Mouse (Mus musculus) C2C12 (cell line): Measurements from ENCODE around the gene Pole4. TPM values are rescaled to one million over a fixed set of nuclear protein-coding genes. Genes with fewer than 3 reads are reported as not detected.
A peak's percentile ranks its signal among the peaks of the same experiment; 100 is the strongest.

Source experiments
- H3K27me3 ChIP-seq: one replicate; pipeline ENCODE4 v1.6.1; 2011; ENCODE audit not compliant: control insufficient read depth, insufficient read depth, insufficient read length
- H3K36me3 ChIP-seq: one replicate; pipeline ENCODE4 v1.6.1; 2011; ENCODE audit not compliant: control insufficient read depth, insufficient read depth
- H3K4me3 ChIP-seq: one replicate; pipeline ENCODE4 v1.5.1; 2011; ENCODE audit warnings: mild to moderate bottlenecking, control low read depth; ENCODE audit not compliant: poor library complexity, insufficient read depth, severe bottlenecking
- H3K79me2 ChIP-seq: one replicate; pipeline ENCODE4 v1.6.1; 2011; ENCODE audit not compliant: control insufficient read depth, insufficient read depth
- H3K79me3 ChIP-seq: one replicate; pipeline ENCODE4 v1.6.1; 2011; ENCODE audit warnings: low read depth, control low read depth
- H3ac ChIP-seq: one replicate; pipeline ENCODE3; 2011; ENCODE audit warnings: low read depth; ENCODE audit not compliant: control insufficient read depth, insufficient read length
- CEBPB ChIP-seq: IDR thresholded peaks from one replicate; pipeline ENCODE4 v1.6.1; 2011; ENCODE audit warnings: low read depth, mild to moderate bottlenecking, control low read depth, moderate library complexity
- CTCF ChIP-seq: IDR thresholded peaks from one replicate; pipeline ENCODE4 v1.5.1; 2011; ENCODE audit not compliant: control insufficient read depth, insufficient read depth, insufficient read length
- FOSL1 ChIP-seq: IDR thresholded peaks from one replicate; pipeline ENCODE4 v1.8.0; 2011; ENCODE audit warnings: mild to moderate bottlenecking, low read length; ENCODE audit not compliant: poor library complexity, insufficient read depth, severe bottlenecking
- MAX ChIP-seq: IDR thresholded peaks from one replicate; pipeline ENCODE4 v1.6.1; 2011; ENCODE audit warnings: mild to moderate bottlenecking, control low read depth
- MYOD1 ChIP-seq: IDR thresholded peaks from one replicate; pipeline ENCODE4 v1.6.1; 2011; ENCODE audit warnings: low read depth; ENCODE audit not compliant: control insufficient read depth, insufficient read length
- MYOG ChIP-seq: IDR thresholded peaks from one replicate; pipeline ENCODE4 v1.6.1; 2011; ENCODE audit not compliant: control insufficient read depth, insufficient read length; ENCODE audit errors: extremely low read depth
- USF1 ChIP-seq: IDR thresholded peaks from one replicate; pipeline ENCODE4 v1.6.1; 2011; ENCODE audit warnings: low read depth, mild to moderate bottlenecking, control low read depth, moderate library complexity
- polyA plus RNA-seq: library from polyadenylated mRNA; unstranded; fragments of >200 nt; fragmentation: generic; extraction: Trizol; gene quantifications from one replicate; pipeline ENCODE4 v1.2.1, GENCODE M21; 2012; ENCODE audit warnings: missing spikeins

Pole4 gene
- polyA plus RNA-seq, 1 experiment = 59.1 TPM

DNA sequence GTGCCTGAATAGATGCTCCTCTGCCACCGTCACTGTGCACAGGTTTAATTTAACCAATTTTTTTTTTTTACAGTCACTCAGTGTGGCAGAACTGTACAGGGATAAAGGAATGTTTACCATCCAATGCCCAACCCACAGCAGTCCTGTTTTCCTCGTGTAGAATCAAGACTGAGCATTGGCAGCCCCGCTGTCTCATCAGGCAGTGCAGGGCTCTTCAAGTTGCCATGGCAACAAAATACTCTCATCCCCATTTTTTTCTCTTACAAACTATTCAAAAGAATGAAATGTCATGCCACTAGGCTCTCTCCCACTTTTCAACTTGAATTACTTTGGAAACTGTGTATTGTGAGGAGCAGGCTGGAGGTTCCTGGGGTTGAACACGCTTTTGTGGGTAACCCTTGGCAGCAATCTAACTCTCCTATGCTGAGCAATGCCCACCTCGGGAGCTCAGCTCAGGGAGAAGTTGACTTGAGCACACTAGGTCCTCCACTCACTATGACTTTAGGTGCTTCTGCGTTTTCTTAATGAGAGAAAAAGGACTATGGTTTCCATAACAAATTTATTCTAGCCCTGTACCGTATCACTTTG, 95.7 kb downstream of the Pole4 start:
- TF ChIP-seq CTCF = no peak
- TF ChIP-seq FOSL1 = no peak
- no peak for TF ChIP-seq MAX

DNA sequence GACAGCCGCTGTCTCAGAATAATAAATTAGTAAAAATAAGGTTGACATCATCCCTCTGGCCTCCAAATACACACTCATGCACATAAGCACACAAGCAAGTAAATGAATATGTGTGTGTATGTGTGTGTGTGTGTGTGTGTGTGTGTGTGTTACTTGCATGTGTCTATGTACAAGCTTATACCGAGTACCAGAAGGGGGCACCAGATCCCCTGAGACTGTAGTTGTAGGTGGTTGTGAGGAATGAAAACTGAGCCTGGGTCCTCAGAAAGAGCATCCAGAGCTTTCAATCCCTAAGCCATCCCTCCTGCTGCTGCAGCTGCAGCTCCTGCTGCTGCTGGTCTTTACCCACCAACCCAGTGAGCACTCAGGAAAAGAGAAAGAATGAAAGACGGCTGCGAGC, 96.4 kb downstream of the Pole4 start:
- no peak overlapping the region for H3ac ChIP-seq
- no peak for TF ChIP-seq MYOG
- TF ChIP-seq CTCF = no peak
- TF ChIP-seq CEBPB = no peak
- H3K27me3 ChIP-seq = peaks cover 7% of the 10 kb centered on the region
- no peaks in the 10 kb centered on the region for H3K79me3 ChIP-seq
- H3K79me2 ChIP-seq = no peaks in the 10 kb centered on the region
- H3K4me3 ChIP-seq = no peak overlapping the region
- H3K36me3 ChIP-seq = no peaks in the 10 kb centered on the region

More for the DNA sequence above, 95.7 kb downstream of the Pole4 start:
- no peaks in the 10 kb centered on the region for H3K79me3 ChIP-seq
- no peaks in the 10 kb centered on the region for H3K79me2 ChIP-seq
- H3ac ChIP-seq = no peak overlapping the region
- H3K4me3 ChIP-seq = no peak overlapping the region
- no peaks in the 10 kb centered on the region for H3K36me3 ChIP-seq
- peaks cover 7% of the 10 kb centered on the region for H3K27me3 ChIP-seq

DNA sequence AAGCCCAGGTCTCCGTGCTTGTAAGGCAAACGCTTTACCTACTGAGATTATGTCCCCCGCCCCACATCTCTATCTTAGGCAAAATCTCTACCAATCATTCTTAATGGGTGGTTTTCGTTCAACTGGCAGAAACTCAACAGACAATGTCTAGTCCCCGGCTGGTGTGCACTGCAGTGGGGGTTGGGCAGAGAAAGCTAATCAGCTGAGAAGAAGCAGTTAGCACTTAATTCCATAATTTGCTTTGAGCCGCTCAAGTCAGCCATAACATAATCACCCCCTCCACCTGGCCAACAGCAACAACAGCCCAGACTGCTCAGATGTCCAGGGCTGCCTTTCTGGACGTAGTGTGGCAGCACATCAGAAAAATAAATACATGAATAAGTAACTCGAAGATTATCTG, 100.4 kb downstream of the Pole4 start:
- no peak for TF ChIP-seq USF1
- no peak for TF ChIP-seq MYOD1
- no peak for TF ChIP-seq FOSL1
- TF ChIP-seq CEBPB = no peak
- no peak for TF ChIP-seq MAX
- no peak for TF ChIP-seq MYOG
- TF ChIP-seq CTCF = no peak
- no peaks in the 10 kb centered on the region for H3K79me3 ChIP-seq
- H3K27me3 ChIP-seq = peaks cover 7% of the 10 kb centered on the region
- no peak overlapping the region for H3ac ChIP-seq
- H3K4me3 ChIP-seq = no peak overlapping the region
- H3K36me3 ChIP-seq = no peaks in the 10 kb centered on the region
- H3K79me2 ChIP-seq = no peaks in the 10 kb centered on the region

DNA sequence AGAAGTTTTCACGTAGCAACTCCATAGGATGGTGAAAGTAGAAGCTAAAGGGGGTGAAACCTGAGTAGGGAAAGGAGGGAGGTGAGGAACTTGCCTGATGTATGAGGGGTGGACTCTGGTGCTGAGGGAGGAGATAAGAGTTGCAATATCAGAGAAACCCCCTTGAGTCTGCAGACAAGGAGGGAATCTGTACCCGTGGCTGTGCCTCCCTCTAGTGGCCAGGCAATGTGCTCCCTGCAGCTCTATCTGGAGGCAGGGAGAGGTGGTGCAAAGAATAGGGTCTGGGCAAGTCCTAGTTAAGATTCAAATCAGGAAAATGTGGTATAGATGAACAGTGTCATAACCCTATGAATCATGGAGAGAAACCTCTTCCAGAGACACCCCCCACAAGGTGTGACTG, 101.5 kb downstream of the Pole4 start:
- Histone ChIP-seq H3K79me2 (no peaks in the 10 kb centered on the region), H3ac (no peak overlapping the region), H3K4me3 (no peak overlapping the region), H3K27me3 (peaks cover 9% of the 10 kb centered on the region), H3K79me3 (no peaks in the 10 kb centered on the region), H3K36me3 (no peaks in the 10 kb centered on the region)
- TF ChIP-seq FOSL1 = no peak
- no peak for TF ChIP-seq MYOG
- TF ChIP-seq USF1 = no peak
- peak; percentile 63 for TF ChIP-seq CTCF
- no peak for TF ChIP-seq MAX

DNA sequence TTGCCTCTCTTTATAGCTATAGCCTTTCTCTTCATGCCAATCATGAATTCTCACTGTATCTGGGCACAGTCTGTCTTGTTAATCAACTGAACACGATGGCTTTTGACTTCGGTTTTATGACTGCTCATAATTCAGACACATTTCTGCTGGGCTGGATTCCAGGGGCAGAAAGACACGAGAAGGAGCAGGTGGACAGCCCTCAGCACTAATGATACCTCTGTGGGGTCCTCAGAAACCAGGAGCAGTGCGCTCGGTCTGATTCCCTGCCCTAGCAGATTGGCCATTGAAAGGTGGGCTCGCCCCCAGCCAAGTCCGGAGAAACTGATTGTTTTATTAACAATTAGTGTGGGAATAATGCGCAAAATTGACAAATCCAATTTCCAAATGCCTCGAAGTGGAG, 101.9 kb downstream of the Pole4 start:
- H3K36me3 ChIP-seq = no peaks in the 10 kb centered on the region
- no peaks in the 10 kb centered on the region for H3K79me3 ChIP-seq
- no peaks in the 10 kb centered on the region for H3K79me2 ChIP-seq
- no peak overlapping the region for H3K4me3 ChIP-seq
- peaks cover 10% of the 10 kb centered on the region for H3K27me3 ChIP-seq
- no peak overlapping the region for H3ac ChIP-seq
- no peak for TF ChIP-seq CEBPB
- TF ChIP-seq CTCF = no peak
- no peak for TF ChIP-seq MYOG
- no peak for TF ChIP-seq FOSL1
- no peak for TF ChIP-seq USF1
- TF ChIP-seq MYOD1 = no peak

DNA sequence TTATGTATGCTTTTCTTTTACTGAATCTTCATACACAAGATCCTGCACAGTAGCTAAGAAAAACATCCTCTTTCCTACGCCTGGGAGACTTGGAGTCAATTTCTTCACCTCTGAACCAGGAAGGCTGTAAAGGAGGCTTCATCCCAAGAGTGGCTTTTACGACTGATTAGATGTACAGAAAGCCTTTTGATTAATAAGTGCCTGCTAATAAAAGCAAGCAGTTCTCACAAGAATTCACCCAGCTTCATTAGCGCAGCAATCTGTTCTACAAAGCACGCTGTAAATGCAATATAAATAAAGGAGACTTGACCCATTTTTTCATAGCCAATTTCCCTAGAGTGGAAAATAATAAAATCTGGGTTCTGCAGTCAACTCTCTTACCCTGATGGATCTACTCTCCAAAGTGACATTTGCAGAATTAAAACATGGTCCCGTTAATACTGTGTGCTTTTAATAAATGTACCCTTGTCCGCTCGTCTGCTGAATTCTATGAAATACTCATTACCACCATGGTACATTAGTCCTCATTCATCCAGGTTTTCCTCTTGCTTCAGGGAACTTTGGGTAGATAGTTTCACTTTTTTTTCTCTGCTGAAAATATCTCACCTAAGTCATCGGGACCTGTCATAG, 109.6 kb downstream of the Pole4 start:
- peaks cover 7% of the 10 kb centered on the region for H3K27me3 ChIP-seq
- no peaks in the 10 kb centered on the region for H3K79me3 ChIP-seq
- no peaks in the 10 kb centered on the region for H3K79me2 ChIP-seq
- no peaks in the 10 kb centered on the region for H3K36me3 ChIP-seq
- TF ChIP-seq MAX (no peak), CEBPB (no peak), MYOG (no peak), FOSL1 (no peak), CTCF (no peak), USF1 (no peak), MYOD1 (no peak)
- no peak overlapping the region for H3K4me3 ChIP-seq
- no peak overlapping the region for H3ac ChIP-seq
